Mouse (Mus musculus): Measurements from ENCODE around the gene Gm20388. TPM values are rescaled to one million over a fixed set of nuclear protein-coding genes. Genes with fewer than 3 reads are reported as not detected.
"Not testable (repeated sequence)": the region's sequence is repeated elsewhere in the genome, so short reads cannot be mapped to it uniquely, and the experiment has no call there.

The Gm20388 gene
- polyA plus RNA-seq, 1 experiment from 2014 or later, result not detected

DNA sequence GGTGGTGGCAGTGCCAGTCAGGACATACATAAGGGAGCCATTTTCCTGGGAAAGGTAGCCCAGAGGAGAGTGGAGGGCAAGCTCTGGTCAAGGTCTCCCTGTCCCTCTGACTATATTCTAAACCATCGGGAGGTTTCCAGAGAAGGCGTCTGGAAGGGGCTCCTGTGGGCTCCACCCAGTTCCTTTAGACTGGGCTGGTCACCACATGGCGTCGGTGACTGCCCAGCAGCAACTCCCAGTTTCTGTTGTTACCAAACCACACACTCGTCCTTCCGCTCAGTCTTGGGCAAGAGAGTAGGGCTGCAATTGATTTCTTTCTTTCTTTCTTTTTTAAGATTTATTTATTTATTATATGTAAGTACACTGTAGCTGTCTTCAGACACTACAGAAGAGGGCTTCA is 3533.5 kb downstream of the Gm20388 start:
- Histone ChIP-seq H3K4me2 (replicated peaks; ENCODE audit: low read depth, low read length) (no peak overlapping the region), H3K36me3 (ENCODE audit: control insufficient read depth, insufficient read depth, low read length) (no peaks in the 10 kb centered on the region), H3K27me3 (ENCODE audit: control insufficient read depth, insufficient read depth, low read length) (no peaks in the 10 kb centered on the region), H3K9ac (ENCODE audit: low read depth, low read length) (no peak overlapping the region), H3K4me1 (ENCODE audit: control insufficient read depth, insufficient read depth, low read length) (0 out of 2 replicates have a peak, but pooled peaks cover 5% of the 10 kb centered on the region), H3K4me3 (ENCODE audit: low read length) (no peak overlapping the region), H3K9me3 (ENCODE audit: control insufficient read depth, low read length) (no peaks in the 10 kb centered on the region), H3K27ac (ENCODE audit: low read depth, low read length) (no peak overlapping the region)
- no peak for ATAC-seq (ENCODE audit: low FRiP score, low TSS enrichment)
- WGBS, result 89% methylated on average over 6 of the region's 6 CpGs

DNA sequence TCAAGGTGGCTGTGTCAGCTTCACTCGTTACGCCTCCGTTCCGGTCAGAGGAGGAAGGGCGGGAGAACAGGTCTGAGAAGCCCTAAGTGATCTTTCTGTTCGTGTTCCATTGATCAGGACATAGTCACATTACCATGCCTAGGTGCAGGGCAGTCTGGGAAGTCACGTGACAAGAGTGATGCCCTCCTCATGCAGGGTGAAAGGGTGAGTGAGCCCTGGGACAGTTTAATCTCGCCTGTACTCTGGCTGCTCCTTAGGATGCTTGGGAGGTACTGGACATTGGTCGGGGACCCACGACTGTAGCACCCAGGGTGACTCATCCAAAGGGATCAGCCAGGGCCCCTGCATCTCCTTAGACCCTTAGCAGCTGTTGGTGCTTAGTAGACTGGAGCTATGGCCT is 3535.3 kb downstream of the Gm20388 start:
- no peak for ATAC-seq (ENCODE audit: low FRiP score, low TSS enrichment)
- H3K27me3 ChIP-seq (ENCODE audit: control insufficient read depth, insufficient read depth, low read length), result no peaks in the 10 kb centered on the region
- H3K4me2 ChIP-seq (replicated peaks; ENCODE audit: low read depth, low read length), result no peak overlapping the region
- no peaks in the 10 kb centered on the region for H3K9me3 ChIP-seq (ENCODE audit: control insufficient read depth, low read length)
- no peak overlapping the region for H3K9ac ChIP-seq (ENCODE audit: low read depth, low read length)
- no peak overlapping the region for H3K27ac ChIP-seq (ENCODE audit: low read depth, low read length)
- 87% methylated on average over 10 of the region's 10 CpGs for WGBS
- H3K4me3 ChIP-seq (ENCODE audit: low read length), result no peak overlapping the region
- peaks cover 1% of the 10 kb centered on the region; the same call in 1 of the 2 replicates for H3K36me3 ChIP-seq (ENCODE audit: control insufficient read depth, insufficient read depth, low read length)
- 0 out of 2 replicates have a peak, but pooled peaks cover 5% of the 10 kb centered on the region for H3K4me1 ChIP-seq (ENCODE audit: control insufficient read depth, insufficient read depth, low read length)

DNA sequence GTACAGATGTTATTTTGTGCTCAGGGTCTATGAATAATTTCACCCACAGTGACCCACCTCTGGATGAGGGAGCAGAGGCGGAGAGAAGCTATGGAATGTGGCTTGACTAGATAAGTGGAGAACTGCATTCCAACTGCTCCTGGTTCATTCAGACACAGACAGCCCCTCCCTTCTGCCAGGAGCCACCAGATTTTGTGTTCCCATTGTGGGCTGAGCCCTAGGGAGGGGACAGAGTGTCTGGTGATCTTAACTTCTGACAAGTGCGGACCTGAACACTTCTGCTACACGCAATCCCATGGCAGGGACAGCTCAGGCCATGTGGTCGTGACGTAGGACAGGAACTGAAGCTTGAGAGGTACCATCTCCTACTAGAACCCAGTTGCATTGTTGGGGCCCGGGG is 3536.2 kb downstream of the Gm20388 start:
- no peak overlapping the region for H3K27ac ChIP-seq (ENCODE audit: low read depth, low read length)
- ATAC-seq (ENCODE audit: low FRiP score, low TSS enrichment), result no peak
- H3K36me3 ChIP-seq (ENCODE audit: control insufficient read depth, insufficient read depth, low read length), result peaks cover 6% of the 10 kb centered on the region; the same call in 1 of the 2 replicates
- H3K27me3 ChIP-seq (ENCODE audit: control insufficient read depth, insufficient read depth, low read length), result no peaks in the 10 kb centered on the region
- WGBS, result 95% methylated on average over 6 of the region's 6 CpGs
- H3K9me3 ChIP-seq (ENCODE audit: control insufficient read depth, low read length), result no peaks in the 10 kb centered on the region
- no peak overlapping the region for H3K4me2 ChIP-seq (replicated peaks; ENCODE audit: low read depth, low read length)
- H3K9ac ChIP-seq (ENCODE audit: low read depth, low read length), result no peak overlapping the region
- no peak overlapping the region for H3K4me3 ChIP-seq (ENCODE audit: low read length)
- H3K4me1 ChIP-seq (ENCODE audit: control insufficient read depth, insufficient read depth, low read length), result 0 out of 2 replicates have a peak, but pooled peaks cover 5% of the 10 kb centered on the region

DNA sequence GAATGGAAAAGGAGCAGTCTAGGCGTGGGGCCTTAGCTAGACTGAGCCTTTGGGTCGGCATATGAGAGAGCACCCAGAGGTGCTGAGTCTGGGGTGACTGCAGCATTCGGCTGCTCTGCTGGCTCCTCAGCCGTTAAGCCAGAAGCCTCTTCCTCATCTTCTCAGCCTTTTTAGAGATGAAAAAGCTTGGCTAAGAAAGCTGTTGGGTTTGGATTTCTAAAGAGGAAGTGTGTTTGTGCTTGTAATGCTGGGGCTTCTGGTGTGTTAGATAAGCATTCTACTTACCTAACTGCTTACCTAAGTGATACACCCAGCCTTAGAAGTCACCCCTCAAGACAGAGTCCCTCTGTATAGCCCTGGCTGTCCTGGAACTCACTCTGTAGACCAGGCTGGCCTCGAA is 3540.1 kb downstream of the Gm20388 start:
- ATAC-seq (ENCODE audit: low FRiP score, low TSS enrichment), result no peak
- H3K4me2 ChIP-seq (replicated peaks; ENCODE audit: low read depth, low read length), result no peak overlapping the region
- H3K27ac ChIP-seq (ENCODE audit: low read depth, low read length), result no peak overlapping the region
- H3K9ac ChIP-seq (ENCODE audit: low read depth, low read length), result no peak overlapping the region
- no peaks in the 10 kb centered on the region for H3K9me3 ChIP-seq (ENCODE audit: control insufficient read depth, low read length)
- H3K27me3 ChIP-seq (ENCODE audit: control insufficient read depth, insufficient read depth, low read length), result no peaks in the 10 kb centered on the region
- peaks cover 30% of the 10 kb centered on the region for H3K36me3 ChIP-seq (ENCODE audit: control insufficient read depth, insufficient read depth, low read length)
- 91% methylated on average over 5 of the region's 5 CpGs for WGBS
- no peaks in the 10 kb centered on the region for H3K4me1 ChIP-seq (ENCODE audit: control insufficient read depth, insufficient read depth, low read length)
- H3K4me3 ChIP-seq (ENCODE audit: low read length), result no peak overlapping the region

DNA sequence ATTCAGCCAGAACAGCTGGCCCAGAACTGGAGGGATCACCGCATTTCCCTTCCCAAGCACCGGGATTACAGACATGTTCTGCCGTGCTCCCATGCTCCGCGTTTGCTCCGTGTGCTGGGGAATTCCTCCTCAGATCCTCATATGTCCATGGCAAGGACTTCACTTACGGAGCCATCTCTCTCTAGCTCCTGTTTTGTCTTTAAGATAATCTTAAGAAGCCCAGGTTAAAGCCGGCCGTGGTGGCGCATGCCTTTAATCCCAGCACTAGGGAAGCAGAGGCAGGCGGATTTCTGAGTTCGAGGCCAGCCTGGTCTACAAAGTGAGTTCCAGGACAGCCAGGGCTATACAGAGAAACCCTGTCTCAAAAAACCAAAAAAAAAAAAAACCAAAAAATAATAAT is 3541.1 kb downstream of the Gm20388 start:
- WGBS, result 95% methylated on average over 12 of the region's 12 CpGs
- not testable (repeated sequence) for ATAC-seq (ENCODE audit: low FRiP score, low TSS enrichment); H3K4me1 ChIP-seq (ENCODE audit: control insufficient read depth, insufficient read depth, low read length); H3K9me3 ChIP-seq (ENCODE audit: control insufficient read depth, low read length); H3K27ac ChIP-seq (ENCODE audit: low read depth, low read length); H3K27me3 ChIP-seq (ENCODE audit: control insufficient read depth, insufficient read depth, low read length); H3K9ac ChIP-seq (ENCODE audit: low read depth, low read length); H3K4me3 ChIP-seq (ENCODE audit: low read length); H3K4me2 ChIP-seq (replicated peaks; ENCODE audit: low read depth, low read length)
- peaks cover 34% of the 10 kb centered on the region for H3K36me3 ChIP-seq (ENCODE audit: control insufficient read depth, insufficient read depth, low read length)

DNA sequence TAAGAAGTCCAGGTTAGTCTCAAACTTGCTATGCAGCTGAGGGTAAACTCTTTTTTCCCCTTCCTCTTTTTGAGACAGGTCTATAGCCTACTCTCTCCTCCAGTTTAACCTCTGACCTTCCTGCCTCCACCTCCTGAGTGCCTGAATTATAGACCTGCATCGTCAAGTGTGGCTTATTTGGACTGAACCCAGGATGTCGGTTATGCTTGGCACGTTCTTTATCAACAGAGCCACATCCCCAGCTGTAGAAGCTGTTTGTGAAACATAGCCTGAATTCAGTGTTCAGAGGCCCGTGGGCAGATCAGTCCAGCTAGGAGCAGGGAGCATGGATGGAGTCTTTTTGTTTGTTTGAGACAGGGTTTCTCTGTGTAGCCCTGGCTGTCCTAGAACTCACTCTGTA is 3541.5 kb downstream of the Gm20388 start:
- H3K4me1 ChIP-seq (ENCODE audit: control insufficient read depth, insufficient read depth, low read length), result no peaks in the 10 kb centered on the region
- no peak overlapping the region for H3K4me2 ChIP-seq (replicated peaks; ENCODE audit: low read depth, low read length)
- no peaks in the 10 kb centered on the region for H3K9me3 ChIP-seq (ENCODE audit: control insufficient read depth, low read length)
- no peak overlapping the region for H3K4me3 ChIP-seq (ENCODE audit: low read length)
- no peak overlapping the region for H3K27ac ChIP-seq (ENCODE audit: low read depth, low read length)
- no peaks in the 10 kb centered on the region for H3K27me3 ChIP-seq (ENCODE audit: control insufficient read depth, insufficient read depth, low read length)
- WGBS, result 67% methylated on average over 4 of the region's 4 CpGs
- ATAC-seq (ENCODE audit: low FRiP score, low TSS enrichment), result no peak
- peaks cover 34% of the 10 kb centered on the region for H3K36me3 ChIP-seq (ENCODE audit: control insufficient read depth, insufficient read depth, low read length)
- H3K9ac ChIP-seq (ENCODE audit: low read depth, low read length), result no peak overlapping the region

DNA sequence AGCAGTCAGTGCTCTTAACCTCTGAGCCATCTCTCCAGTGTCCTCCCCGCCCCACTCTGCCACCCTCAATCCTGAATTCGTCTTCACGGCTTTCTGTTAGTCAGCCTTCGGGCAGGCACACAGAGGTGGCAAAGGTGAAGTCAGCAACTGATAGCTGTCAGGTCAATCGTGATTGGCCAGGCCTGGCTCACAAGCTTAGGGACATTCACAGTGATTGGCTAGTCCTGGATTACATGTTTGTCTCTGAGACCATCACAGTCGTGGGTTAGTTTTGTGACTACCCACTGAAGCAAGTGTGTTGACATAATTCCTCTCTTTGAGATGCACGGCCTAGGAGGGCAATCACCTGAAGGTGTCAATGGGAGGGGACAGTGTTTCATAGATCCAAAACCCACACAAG is 3542.7 kb downstream of the Gm20388 start:
- no peaks in the 10 kb centered on the region for H3K27me3 ChIP-seq (ENCODE audit: control insufficient read depth, insufficient read depth, low read length)
- H3K4me3 ChIP-seq (ENCODE audit: low read length), result no peak overlapping the region
- H3K4me1 ChIP-seq (ENCODE audit: control insufficient read depth, insufficient read depth, low read length), result no peaks in the 10 kb centered on the region
- H3K36me3 ChIP-seq (ENCODE audit: control insufficient read depth, insufficient read depth, low read length), result peaks cover 41% of the 10 kb centered on the region
- H3K27ac ChIP-seq (ENCODE audit: low read depth, low read length), result no peak overlapping the region
- no peaks in the 10 kb centered on the region for H3K9me3 ChIP-seq (ENCODE audit: control insufficient read depth, low read length)
- no peak overlapping the region for H3K4me2 ChIP-seq (replicated peaks; ENCODE audit: low read depth, low read length)
- WGBS, result 73% methylated on average over 7 of the region's 7 CpGs
- no peak overlapping the region for H3K9ac ChIP-seq (ENCODE audit: low read depth, low read length)
- ATAC-seq (ENCODE audit: low FRiP score, low TSS enrichment), result no peak

DNA sequence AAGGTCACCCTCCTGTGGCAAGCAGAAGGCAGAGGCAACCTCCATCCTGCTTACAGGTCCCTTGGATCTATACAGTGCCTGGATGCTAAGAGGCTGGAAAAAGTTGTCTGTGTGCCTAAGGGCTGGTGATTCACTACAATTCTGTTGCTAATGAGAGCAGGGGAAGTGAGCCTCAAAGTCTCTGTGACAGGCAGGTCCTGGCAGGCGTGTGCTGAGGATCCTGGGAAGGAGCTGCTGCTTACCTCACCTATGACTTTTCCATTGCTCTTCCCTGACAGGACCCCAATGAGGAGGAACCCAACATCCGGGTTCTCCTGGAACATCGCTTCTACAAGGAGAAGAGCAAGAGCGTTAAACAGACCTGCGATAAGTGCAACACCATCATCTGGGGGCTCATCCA is 3543.3 kb downstream of the Gm20388 start:
- ATAC-seq (ENCODE audit: low FRiP score, low TSS enrichment), result no peak
- H3K4me2 ChIP-seq (replicated peaks; ENCODE audit: low read depth, low read length), result no peak overlapping the region
- H3K36me3 ChIP-seq (ENCODE audit: control insufficient read depth, insufficient read depth, low read length), result peaks cover 44% of the 10 kb centered on the region
- no peak overlapping the region for H3K9ac ChIP-seq (ENCODE audit: low read depth, low read length)
- no peak overlapping the region for H3K4me3 ChIP-seq (ENCODE audit: low read length)
- WGBS, result 78% methylated on average over 5 of the region's 5 CpGs
- H3K27me3 ChIP-seq (ENCODE audit: control insufficient read depth, insufficient read depth, low read length), result no peaks in the 10 kb centered on the region
- H3K9me3 ChIP-seq (ENCODE audit: control insufficient read depth, low read length), result no peaks in the 10 kb centered on the region
- H3K4me1 ChIP-seq (ENCODE audit: control insufficient read depth, insufficient read depth, low read length), result no peaks in the 10 kb centered on the region
- no peak overlapping the region for H3K27ac ChIP-seq (ENCODE audit: low read depth, low read length)

DNA sequence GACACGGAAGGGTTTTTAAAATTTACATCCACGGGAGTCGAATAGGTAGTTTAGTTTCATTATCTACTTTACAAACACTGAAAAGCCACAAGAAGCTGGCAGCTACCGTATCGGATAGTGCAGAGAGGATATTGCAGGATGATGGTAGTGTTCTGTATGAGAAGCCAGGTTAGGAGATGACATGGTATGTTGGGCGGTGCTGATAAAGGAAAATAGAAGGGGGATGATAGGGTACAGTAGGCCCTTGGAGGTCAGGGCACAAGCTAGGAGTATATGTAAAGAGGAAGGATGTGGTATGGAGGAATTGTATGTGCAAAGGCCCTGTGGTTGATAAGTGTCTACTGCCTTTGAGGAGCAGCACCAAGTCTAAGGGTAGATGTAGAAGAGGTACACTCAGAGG is 3543.9 kb downstream of the Gm20388 start:
- no peaks in the 10 kb centered on the region for H3K4me1 ChIP-seq (ENCODE audit: control insufficient read depth, insufficient read depth, low read length)
- H3K36me3 ChIP-seq (ENCODE audit: control insufficient read depth, insufficient read depth, low read length), result peaks cover 49% of the 10 kb centered on the region
- WGBS, result 94% methylated on average over 6 of the region's 6 CpGs

More for the DNA sequence above, 3543.9 kb downstream of the Gm20388 start:
- no peak for ATAC-seq (ENCODE audit: low FRiP score, low TSS enrichment)
- H3K9me3 ChIP-seq (ENCODE audit: control insufficient read depth, low read length), result no peaks in the 10 kb centered on the region
- H3K4me3 ChIP-seq (ENCODE audit: low read length), result no peak overlapping the region
- H3K4me2 ChIP-seq (replicated peaks; ENCODE audit: low read depth, low read length), result no peak overlapping the region
- no peak overlapping the region for H3K9ac ChIP-seq (ENCODE audit: low read depth, low read length)
- H3K27me3 ChIP-seq (ENCODE audit: control insufficient read depth, insufficient read depth, low read length), result no peaks in the 10 kb centered on the region
- no peak overlapping the region for H3K27ac ChIP-seq (ENCODE audit: low read depth, low read length)
